Mouse (Mus musculus) embryonic facial prominence, embryonic 12.5 days (tissue): ENCODE measurements around the gene Fbxw9. TPM values are rescaled to one million over a fixed set of nuclear protein-coding genes. Genes with fewer than 3 reads are reported as not detected.

Experiments
- ATAC-seq: fragments of 200-750 bp; cut with Nextera tagmentation; 2 replicates; pipeline ENCODE4 v1.8.0; 2017; ENCODE audit not compliant: insufficient number of reproducible peaks, insufficient read depth, low FRiP score, low TSS enrichment
- H3K27ac ChIP-seq: fragments of 300-500 bp; sonication (generic); 2 replicates; pipeline ENCODE4 v1.5.1; 2016; ENCODE audit warnings: mild to moderate bottlenecking
- H3K27me3 ChIP-seq: fragments of 300-500 bp; sonication (generic); 2 replicates; pipeline ENCODE4 v1.6.1; 2016; ENCODE audit warnings: mild to moderate bottlenecking, moderate library complexity
- H3K36me3 ChIP-seq: fragments of 300-500 bp; sonication (generic); 2 replicates; pipeline ENCODE4 v1.6.1; 2016; ENCODE audit warnings: mild to moderate bottlenecking
- H3K4me1 ChIP-seq: fragments of 300-500 bp; sonication (generic); 2 replicates; pipeline ENCODE4 v1.6.1; 2016
- H3K4me2 ChIP-seq: fragments of 300-500 bp; sonication (generic); replicated peaks from 2 replicates; pipeline ENCODE4 v1.6.1; 2016; ENCODE audit warnings: mild to moderate bottlenecking, moderate library complexity
- H3K4me3 ChIP-seq: fragments of 300-500 bp; sonication (generic); 2 replicates; pipeline ENCODE4 v1.5.1; 2016; ENCODE audit warnings: mild to moderate bottlenecking
- H3K9ac ChIP-seq: fragments of 300-500 bp; sonication (generic); 2 replicates; pipeline ENCODE4 v1.6.1; 2016; ENCODE audit warnings: mild to moderate bottlenecking, moderate library complexity
- H3K9me3 ChIP-seq: fragments of 300-500 bp; sonication (generic); 2 replicates; pipeline ENCODE4 v1.6.1; 2016; ENCODE audit warnings: mild to moderate bottlenecking, moderate library complexity
- WGBS: fragments of 180-500 bp; shearing (Covaris S2); methylation state at CpG from one replicate; pipeline ENCODE4 v1.1.7; 2016; 5-methylcytosine and 5-hydroxymethylcytosine counted together
- polyA plus RNA-seq: library from polyadenylated mRNA; unstranded; fragments of >200 nt; fragmentation: Nextera tagmentation; extraction: Ambion mirVana; gene quantifications from 2 replicates; pipeline ENCODE4 v1.2.1, GENCODE M21; 2016

The Fbxw9 gene
- polyA plus RNA-seq, 1 experiment from 2014 or later = 32.8 TPM

GRCm38 (mm10) chr8:85037681-85038531 is 21.9 kb upstream of the Fbxw9 start:
- Histone ChIP-seq H3K4me3 (peak overlapping the region; percentile 87), H3K4me2 (peak overlapping the region; percentile 91), H3K27me3 (no peaks in the 10 kb centered on the region), H3K27ac (peak overlapping the region; percentile 100), H3K36me3 (peaks cover 38% of the 10 kb centered on the region), H3K9me3 (no peaks in the 10 kb centered on the region), H3K4me1 (peaks cover 19% of the 10 kb centered on the region), H3K9ac (peak overlapping the region; percentile 96)
- 0 out of 2 replicates have a peak, but pooled peaks have one; percentile 2 for ATAC-seq
- WGBS = under 1% methylated on average over 57 of the region's 57 CpGs

GRCm38 (mm10) chr8:85043619-85044018 is 16.2 kb upstream of the Fbxw9 start:
- peaks cover 6% of the 10 kb centered on the region for H3K4me1 ChIP-seq
- no peak for ATAC-seq
- H3K9ac ChIP-seq = no peak overlapping the region
- peaks cover 86% of the 10 kb centered on the region for H3K36me3 ChIP-seq
- no peaks in the 10 kb centered on the region for H3K9me3 ChIP-seq
- H3K4me3 ChIP-seq = no peak overlapping the region
- WGBS = 85% methylated on average over 6 of the region's 6 CpGs
- no peak overlapping the region for H3K4me2 ChIP-seq
- no peak overlapping the region for H3K27ac ChIP-seq
- H3K27me3 ChIP-seq = no peaks in the 10 kb centered on the region

GRCm38 (mm10) chr8:85057367-85057766 is 2.5 kb upstream of the Fbxw9 start:
- H3K27me3 ChIP-seq = no peaks in the 10 kb centered on the region
- H3K27ac ChIP-seq = no peak overlapping the region
- H3K4me2 ChIP-seq = no peak overlapping the region
- WGBS = 85% methylated on average over 7 of the region's 7 CpGs
- H3K4me1 ChIP-seq = peaks cover 18% of the 10 kb centered on the region
- H3K36me3 ChIP-seq = peaks cover 48% of the 10 kb centered on the region
- no peak overlapping the region for H3K9ac ChIP-seq
- no peaks in the 10 kb centered on the region for H3K9me3 ChIP-seq
- H3K4me3 ChIP-seq = no peak overlapping the region
- no peak for ATAC-seq

- 94% methylated on average over 4 of the region's 4 CpGs for WGBS
These were observed 2.7 kb downstream of the Fbxw9 start for GRCm38 (mm10) chr8:85062603-85063002.

GRCm38 (mm10) chr8:85065213-85065612 is 5.4 kb downstream of the Fbxw9 start:
- H3K27me3 ChIP-seq = no peaks in the 10 kb centered on the region
- H3K36me3 ChIP-seq = peaks cover 32% of the 10 kb centered on the region
- no peak overlapping the region for H3K4me3 ChIP-seq
- H3K27ac ChIP-seq = no peak overlapping the region
- no peaks in the 10 kb centered on the region for H3K9me3 ChIP-seq
- H3K4me1 ChIP-seq = peaks cover 18% of the 10 kb centered on the region
- ATAC-seq = no peak
- WGBS = 34% methylated on average over 2 of the region's 2 CpGs
- no peak overlapping the region for H3K9ac ChIP-seq
- H3K4me2 ChIP-seq = no peak overlapping the region

More at GRCm38 (mm10) chr8:85062603-85063002, 2.7 kb downstream of the Fbxw9 start:
- Histone ChIP-seq H3K9ac (no peak overlapping the region), H3K27me3 (no peaks in the 10 kb centered on the region), H3K27ac (no peak overlapping the region), H3K4me2 (no peak overlapping the region), H3K36me3 (peaks cover 28% of the 10 kb centered on the region; the same call in 1 of the 2 replicates), H3K9me3 (no peaks in the 10 kb centered on the region), H3K4me3 (no peak overlapping the region), H3K4me1 (peaks cover 18% of the 10 kb centered on the region)
- ATAC-seq = no peak

- H3K4me2 ChIP-seq = no peak overlapping the region
- WGBS = 96% methylated on average over 2 of the region's 2 CpGs
These were observed 7.3 kb downstream of the Fbxw9 start for GRCm38 (mm10) chr8:85067155-85067554.

GRCm38 (mm10) chr8:85067982-85068381 is 8.1 kb downstream of the Fbxw9 start, which contains the start of gene Gm5741:
Gene Gm5741 (minus strand): TSS chr8:85067982.
- H3K4me3 ChIP-seq = no peak within 1 kb of the TSS
- H3K4me2 ChIP-seq = no peak within 1 kb of the TSS
- H3K36me3 ChIP-seq = peaks cover 25% of the 10 kb centered on the region
- no peaks in the 10 kb centered on the region for H3K27me3 ChIP-seq
- no peak within 1 kb of the TSS for H3K9ac ChIP-seq
- H3K9me3 ChIP-seq = no peaks in the 10 kb centered on the region
- ATAC-seq = no peak
- H3K4me1 ChIP-seq = no peaks in the 10 kb centered on the region
- H3K27ac ChIP-seq = no peak within 1 kb of the TSS

More at GRCm38 (mm10) chr8:85067155-85067554, 7.3 kb downstream of the Fbxw9 start:
- ATAC-seq = no peak
- Histone ChIP-seq H3K36me3 (peaks cover 32% of the 10 kb centered on the region), H3K27ac (no peak overlapping the region), H3K9ac (no peak overlapping the region), H3K4me3 (no peak overlapping the region), H3K4me1 (no peaks in the 10 kb centered on the region), H3K9me3 (no peaks in the 10 kb centered on the region), H3K27me3 (no peaks in the 10 kb centered on the region)

GRCm38 (mm10) chr8:85071041-85071440 is 11.2 kb downstream of the Fbxw9 start:
- no peak for ATAC-seq
- peak overlapping the region; percentile 96; the same call in 1 of the 2 replicates for H3K27ac ChIP-seq

GRCm38 (mm10) chr8:85071514-85072281 is 11.8 kb downstream of the Fbxw9 start, which contains the start of gene Dhps:
Gene Dhps (plus strand): TSS chr8:85071757.
- Histone ChIP-seq H3K9ac (peak within 1 kb of the TSS; percentile 83), H3K4me3 (peak within 1 kb of the TSS; percentile 91), H3K9me3 (no peaks in the 10 kb centered on the region), H3K4me1 (no peaks in the 10 kb centered on the region), H3K27me3 (no peaks in the 10 kb centered on the region), H3K36me3 (peaks cover 39% of the 10 kb centered on the region), H3K27ac (peak within 1 kb of the TSS; percentile 96), H3K4me2 (peak within 1 kb of the TSS; percentile 68)
- WGBS = under 1% methylated on average over 68 of the region's 68 CpGs
- peak; percentile 80 for ATAC-seq

More at GRCm38 (mm10) chr8:85071041-85071440, 11.2 kb downstream of the Fbxw9 start:
- Histone ChIP-seq H3K4me3 (peak overlapping the region; percentile 91), H3K4me2 (peak overlapping the region; percentile 68), H3K9me3 (no peaks in the 10 kb centered on the region), H3K9ac (no peak overlapping the region; the same call in 1 of the 2 replicates), H3K36me3 (peaks cover 39% of the 10 kb centered on the region), H3K27me3 (no peaks in the 10 kb centered on the region), H3K4me1 (no peaks in the 10 kb centered on the region)
- WGBS = 81% methylated on average over 5 of the region's 5 CpGs

- WGBS = 44% methylated on average over 9 of the region's 9 CpGs
- ATAC-seq = no peak; the same call in 1 of the 2 replicates
- H3K27ac ChIP-seq = peak overlapping the region; percentile 96
These were observed 12.6 kb downstream of the Fbxw9 start for GRCm38 (mm10) chr8:85072364-85072929.

GRCm38 (mm10) chr8:85073041-85073612 is 13.3 kb downstream of the Fbxw9 start:
- Histone ChIP-seq H3K9ac (no peak overlapping the region), H3K27me3 (no peaks in the 10 kb centered on the region), H3K4me2 (peak overlapping the region; percentile 68; the same call in 1 of the 2 replicates), H3K27ac (no peak overlapping the region), H3K4me3 (no peak overlapping the region), H3K36me3 (peaks cover 35% of the 10 kb centered on the region), H3K9me3 (no peaks in the 10 kb centered on the region), H3K4me1 (no peaks in the 10 kb centered on the region)
- ATAC-seq = no peak
- WGBS = 94% methylated on average over 15 of the region's 15 CpGs

More at GRCm38 (mm10) chr8:85072364-85072929, 12.6 kb downstream of the Fbxw9 start:
- H3K36me3 ChIP-seq = peaks cover 35% of the 10 kb centered on the region
- peak overlapping the region; percentile 83 for H3K9ac ChIP-seq
- no peaks in the 10 kb centered on the region for H3K27me3 ChIP-seq
- peak overlapping the region; percentile 68 for H3K4me2 ChIP-seq
- no peaks in the 10 kb centered on the region for H3K9me3 ChIP-seq
- H3K4me3 ChIP-seq = peak overlapping the region; percentile 91
- H3K4me1 ChIP-seq = no peaks in the 10 kb centered on the region
